Mouse (Mus musculus) c-Kit-positive CD71-positive TER-119-negative erythroid progenitor cells, embryonic 14.5 days (primary cell): ENCODE results near the gene Crybg1.
"Not testable (repeated sequence)": the region's sequence is repeated elsewhere in the genome, so short reads cannot be mapped to it uniquely, and the experiment has no call there.

Experiments
- DNase-seq: peaks from one replicate; pipeline ENCODE4 v3.0.0-alpha.2; 2013; ENCODE audit warnings: low read depth

Gene Crybg1

GRCm38 (mm10) chr10:44005677-44006641, 142.7 kb downstream of the Crybg1 start:
- DNase-seq: no peak

DNA sequence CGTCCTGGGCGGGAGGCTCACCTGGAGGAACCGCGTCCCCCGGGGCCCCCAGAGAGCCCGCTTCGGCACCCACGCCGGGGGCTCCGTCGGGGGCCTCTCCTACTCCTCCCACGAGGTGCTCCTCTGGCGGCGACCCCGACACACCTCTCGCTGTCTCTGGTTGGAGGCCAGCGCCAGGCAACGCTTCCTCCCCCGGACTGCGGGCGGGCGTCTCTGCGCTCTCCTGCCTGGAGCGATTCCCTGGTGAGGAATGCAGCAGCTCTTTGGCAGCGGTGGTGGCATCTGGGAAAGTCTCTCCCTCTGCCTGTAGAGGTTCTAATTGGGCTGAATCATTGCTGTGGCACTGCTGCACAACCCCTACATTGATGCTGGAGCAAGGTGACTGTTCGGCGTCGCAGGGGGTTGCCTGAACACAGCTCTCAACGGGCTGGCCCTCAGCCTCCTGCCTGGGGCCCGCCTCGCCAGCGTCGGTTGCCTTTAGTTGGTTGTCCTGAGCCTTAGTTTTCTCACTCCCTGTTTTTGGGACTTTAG, 144.4 kb downstream of the Crybg1 start:
- no peak for DNase-seq

DNA sequence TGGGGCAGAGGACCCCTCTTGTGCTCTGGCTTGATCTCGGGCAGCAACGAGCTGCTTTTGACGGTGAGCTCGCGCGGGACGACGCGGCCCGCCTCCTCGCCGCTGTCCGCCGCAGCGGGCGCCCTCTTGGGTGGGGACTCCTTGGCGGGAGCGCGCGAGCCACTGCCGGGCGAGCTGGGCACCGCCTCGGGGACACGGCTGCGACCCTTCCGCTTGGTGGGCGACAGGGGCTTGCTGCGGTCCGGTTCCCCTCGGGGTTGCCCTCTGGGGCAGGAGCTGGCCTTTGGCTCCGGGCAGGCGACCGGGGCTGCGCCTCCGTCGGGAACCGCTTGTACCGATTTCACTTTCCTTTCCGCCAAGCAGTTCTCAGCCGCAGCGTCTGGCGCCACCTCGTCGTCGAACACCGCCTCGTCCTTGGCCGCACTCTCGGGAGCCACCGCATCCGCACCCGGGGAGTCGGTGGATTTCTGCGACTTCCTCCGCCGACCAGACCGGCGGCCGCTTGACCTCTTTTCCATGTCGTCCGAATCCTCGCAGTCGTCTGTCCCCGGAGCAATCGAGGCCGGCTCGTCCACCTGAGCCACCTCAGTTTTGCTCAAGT, 145.0 kb downstream of the Crybg1 start:
- no peak for DNase-seq

DNA sequence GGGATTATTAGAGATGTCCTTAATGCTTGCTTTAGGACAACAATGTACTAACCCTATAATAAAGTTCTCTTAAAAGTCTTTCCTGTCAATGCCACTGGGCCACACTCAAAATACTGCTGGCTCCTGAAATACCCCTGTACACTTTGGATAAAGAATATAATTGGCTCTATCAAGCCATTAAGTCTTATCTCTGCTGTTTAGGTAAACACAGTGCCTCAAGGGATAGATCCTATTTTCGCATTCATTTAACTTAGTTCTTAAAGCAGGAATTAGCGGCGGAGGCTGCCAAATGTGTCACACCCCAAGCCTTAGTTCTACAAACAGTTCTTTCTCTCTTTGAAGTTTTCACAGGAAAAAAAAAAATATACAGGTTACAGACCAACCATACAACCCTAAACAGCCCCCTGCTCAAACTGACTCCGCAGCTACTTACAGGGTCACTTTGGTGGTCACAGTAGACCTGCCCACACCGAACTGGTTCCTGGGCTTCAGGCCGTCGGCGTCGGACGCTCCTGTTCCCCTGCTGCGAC, 145.6 kb downstream of the Crybg1 start:
- DNase-seq: no peak

- no peak for DNase-seq
These were observed 146.4 kb downstream of the Crybg1 start for GRCm38 (mm10) chr10:44002004-44002940.

GRCm38 (mm10) chr10:44000156-44000865, 148.3 kb downstream of the Crybg1 start:
- DNase-seq: no peak

DNA sequence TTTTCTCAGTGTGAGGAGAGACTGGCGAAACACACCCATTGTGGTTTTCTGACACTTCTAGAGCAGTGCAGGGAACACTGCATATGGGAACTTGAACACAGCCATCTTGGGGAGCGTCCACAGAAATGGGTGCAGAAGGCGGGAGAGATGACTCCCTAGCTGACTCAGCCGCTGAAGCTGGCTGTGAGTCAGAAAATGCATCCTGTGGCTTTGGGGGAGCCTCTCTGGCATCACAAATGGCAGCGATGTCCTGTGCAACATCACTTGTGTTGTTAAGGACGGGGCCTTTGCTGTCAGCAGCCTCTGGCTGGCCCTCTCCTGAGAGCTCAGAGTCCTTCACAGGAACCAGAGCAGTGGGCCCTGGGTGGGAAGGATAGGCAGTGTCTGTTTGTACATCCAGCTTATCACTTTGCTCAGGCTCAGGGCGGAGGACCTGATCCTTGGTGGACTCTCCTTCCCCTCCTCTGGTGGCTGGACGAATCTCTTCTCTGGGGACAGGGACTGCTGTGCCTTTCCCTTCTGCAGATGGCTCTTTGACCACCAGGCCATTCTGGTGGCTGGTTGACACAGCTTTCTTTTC, 150.1 kb downstream of the Crybg1 start:
- no peak for DNase-seq

DNA sequence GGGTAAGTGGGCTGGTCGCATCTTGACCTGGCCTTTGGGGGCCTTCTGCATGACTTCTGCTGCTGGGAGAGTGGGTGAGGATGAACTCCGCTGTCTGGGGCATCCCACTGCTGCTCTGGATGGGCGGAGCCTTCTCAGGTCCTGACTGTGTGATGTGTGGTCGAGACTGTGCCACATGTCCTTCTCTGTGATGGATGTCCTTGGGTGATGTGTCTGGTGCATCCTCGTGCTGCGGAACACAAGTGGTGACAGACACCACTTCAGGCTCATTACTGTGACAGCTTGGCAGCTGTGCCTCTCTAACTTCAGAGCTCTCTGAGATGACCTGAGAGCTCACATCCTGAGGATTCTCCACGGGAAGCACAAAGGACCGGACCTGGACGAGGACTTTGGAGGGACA, 150.6 kb downstream of the Crybg1 start:
- no peak for DNase-seq

DNA sequence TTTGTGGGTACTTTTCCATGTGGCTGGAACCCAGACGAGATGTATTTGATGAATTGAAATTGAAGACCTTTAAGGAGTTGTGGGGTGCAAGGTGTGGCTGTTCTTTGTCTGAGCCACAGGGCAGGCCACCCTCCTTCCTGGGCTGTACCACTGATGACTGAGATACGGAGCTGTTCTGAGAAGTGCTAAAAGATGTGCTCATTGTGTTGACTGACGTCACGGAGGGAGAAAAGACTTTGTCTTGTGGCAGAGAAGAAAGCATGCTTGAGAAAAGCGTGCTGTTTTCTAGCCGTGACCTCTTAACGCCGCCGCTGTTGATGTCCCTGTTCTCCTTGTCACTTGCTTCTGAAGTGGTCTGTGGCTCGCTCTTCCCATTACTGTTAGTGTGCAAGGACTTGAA, 151.4 kb downstream of the Crybg1 start:
- DNase-seq: no peak

- no peak for DNase-seq
These were observed 152.6 kb downstream of the Crybg1 start for GRCm38 (mm10) chr10:43995858-43996650.

DNA sequence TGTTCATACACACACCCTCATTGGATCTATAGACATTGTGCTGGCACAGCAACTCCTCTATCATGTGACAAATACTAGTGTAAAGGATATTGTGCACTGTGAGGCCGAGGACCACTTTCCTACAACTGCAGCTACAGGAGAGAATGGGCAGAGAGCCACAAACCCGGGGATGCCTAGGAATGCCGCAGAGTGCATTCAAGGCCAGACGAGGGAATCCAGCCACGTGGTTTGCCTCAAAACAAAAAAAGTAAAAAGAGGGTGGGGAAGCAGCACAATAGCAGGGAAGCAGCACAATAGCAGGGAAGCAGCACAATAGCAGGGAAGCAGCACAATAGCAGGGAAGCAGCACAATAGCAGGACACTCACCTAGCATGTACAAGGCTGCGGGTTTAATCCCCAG, 155.5 kb downstream of the Crybg1 start:
- no peak for DNase-seq

DNA sequence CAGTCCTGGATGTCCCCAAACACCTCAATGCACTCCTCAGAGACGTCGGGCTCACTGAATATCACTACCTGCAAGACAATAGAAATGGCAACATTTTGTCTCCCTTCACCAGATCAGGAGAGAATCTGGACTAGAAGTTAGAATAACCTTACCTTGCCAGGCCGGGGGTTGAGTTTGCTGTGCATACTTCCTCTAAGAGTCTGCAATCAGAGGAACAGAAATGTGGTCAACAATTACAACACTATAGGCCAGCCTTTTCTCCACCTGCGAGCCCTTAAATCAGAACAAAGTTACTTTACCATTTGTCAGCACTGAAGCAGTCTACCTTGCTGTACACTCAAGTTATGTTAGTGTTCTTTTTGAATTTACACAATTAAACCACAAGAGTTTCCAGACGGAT, 156.1 kb downstream of the Crybg1 start:
- no peak for DNase-seq

DNA sequence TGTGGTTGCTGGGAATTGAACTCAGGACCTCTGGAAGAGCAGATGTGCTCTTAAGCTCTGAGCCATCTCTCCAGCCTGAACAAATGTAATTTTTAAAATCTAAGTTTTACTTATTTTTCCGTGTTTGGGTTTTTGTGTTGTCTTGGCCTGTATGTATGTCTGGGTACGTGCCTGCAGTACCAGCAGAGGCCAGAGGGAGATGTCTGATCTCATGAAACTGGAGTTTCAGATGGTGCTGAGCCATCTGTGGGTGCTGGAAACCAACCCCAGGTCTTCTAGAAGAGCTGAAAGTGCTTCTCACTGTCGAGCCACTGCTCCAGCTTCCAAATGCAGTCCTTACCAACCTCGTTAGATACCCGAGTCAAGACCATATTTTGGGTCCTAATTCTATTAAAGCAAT, 157.4 kb downstream of the Crybg1 start:
- DNase-seq: no peak

DNA sequence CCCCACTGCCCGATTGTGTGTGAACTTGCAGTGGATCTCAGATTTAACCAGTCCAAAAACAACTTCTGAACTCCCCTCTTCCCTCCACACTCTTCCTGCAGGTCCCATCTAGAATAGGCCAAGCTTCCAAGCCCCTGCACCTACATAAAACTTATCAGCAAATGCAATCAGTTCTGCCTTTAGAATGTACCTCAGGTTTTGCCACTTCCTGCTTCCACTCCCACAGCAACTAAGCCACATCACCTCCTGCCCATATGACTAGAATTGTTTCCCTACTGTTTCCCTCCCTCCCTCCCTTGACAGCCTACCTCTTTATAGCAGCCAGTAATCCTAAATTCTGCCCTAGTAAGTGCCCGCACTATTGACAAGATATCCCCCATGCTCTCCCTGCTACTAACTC, 164.8 kb downstream of the Crybg1 start:
- no peak for DNase-seq

GRCm38 (mm10) chr10:43983241-43983640, 165.4 kb downstream of the Crybg1 start:
- DNase-seq: no peak

- no peak for DNase-seq
These were observed 166.2 kb downstream of the Crybg1 start for GRCm38 (mm10) chr10:43982470-43982869.

- DNase-seq: not testable (repeated sequence)
These were observed 167.9 kb downstream of the Crybg1 start for GRCm38 (mm10) chr10:43980742-43981141.

DNA sequence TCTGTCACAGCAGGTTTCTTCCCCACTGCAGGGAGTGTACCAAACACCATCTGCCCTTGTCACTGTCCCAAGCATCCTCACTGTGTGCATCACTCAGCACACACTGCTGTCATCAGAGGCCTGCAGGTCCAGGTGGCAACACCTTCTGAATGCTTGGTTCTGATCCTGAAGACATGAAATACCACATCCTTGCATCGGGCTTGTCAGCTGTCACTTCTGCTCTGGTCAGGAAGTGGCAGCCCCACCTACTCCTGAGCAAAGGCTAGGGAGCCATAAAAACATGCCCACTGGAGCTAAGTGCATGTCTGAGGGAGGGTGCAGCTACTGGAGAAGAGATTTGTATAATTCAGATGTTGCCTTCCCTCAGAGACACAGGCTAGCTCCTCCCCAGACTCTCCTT, 168.6 kb downstream of the Crybg1 start:
- DNase-seq: no peak

DNA sequence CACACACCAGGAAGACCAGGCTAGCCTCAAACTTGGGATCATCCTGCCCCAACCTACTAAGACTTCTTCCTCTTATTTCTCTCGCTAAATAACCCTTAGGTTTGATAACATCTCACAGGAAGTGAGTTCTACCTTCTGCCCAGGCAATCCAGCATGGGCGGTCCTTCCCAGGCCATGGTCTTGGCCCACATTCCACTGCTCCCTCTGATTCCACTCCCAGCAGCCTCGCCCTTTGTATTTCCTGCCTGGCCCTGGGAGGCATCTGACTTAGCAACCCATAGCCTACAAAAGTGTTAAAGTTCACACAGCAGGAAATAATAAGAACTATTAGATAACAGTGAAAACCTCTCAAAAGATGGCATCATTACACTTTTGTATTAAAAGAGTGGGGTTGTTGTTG, 171.3 kb downstream of the Crybg1 start:
- DNase-seq: no peak

DNA sequence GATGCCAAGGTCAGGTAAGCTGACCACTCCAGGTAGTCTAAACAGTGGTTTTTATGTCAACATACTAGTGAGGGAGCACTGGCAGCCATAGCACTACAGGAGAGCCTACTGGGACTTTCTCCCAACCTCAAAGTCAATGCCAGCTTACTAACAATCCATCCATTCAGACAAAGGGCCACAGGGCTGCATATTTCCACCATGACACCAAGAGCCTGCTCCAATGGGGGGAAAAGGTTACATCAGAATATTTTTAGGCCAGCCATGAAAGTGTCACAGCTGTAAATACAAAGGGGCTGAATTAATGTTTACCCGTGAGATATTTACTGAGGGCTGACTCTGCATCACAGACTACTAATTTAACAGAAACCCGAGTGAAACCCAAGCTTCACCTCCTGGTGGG, 175.4 kb downstream of the Crybg1 start:
- DNase-seq: no peak
